Mouse (Mus musculus) neural tube, embryonic 11.5 days (tissue): Measurements from ENCODE around the gene Nif3l1. TPM values are rescaled to one million over a fixed set of nuclear protein-coding genes. Genes with fewer than 3 reads are reported as not detected.

Experiments used
- ATAC-seq: fragments of 200-750 bp; cut with Nextera tagmentation; 2 replicates; pipeline ENCODE4 v1.8.0; 2017; ENCODE audit warnings: moderate number of reproducible peaks, mild to moderate bottlenecking, moderate TSS enrichment, moderate library complexity; ENCODE audit not compliant: insufficient read depth, low FRiP score, low TSS enrichment
- DNase-seq: peaks from one replicate; pipeline ENCODE4 v3.0.0-alpha.2; 2015; ENCODE audit warnings: low spot score
- H3K27ac ChIP-seq: fragments of 300-500 bp; sonication (generic); 2 replicates; pipeline ENCODE4 v1.5.1; 2014; ENCODE audit warnings: low read depth, mild to moderate bottlenecking, low read length
- H3K27me3 ChIP-seq: fragments of 300-500 bp; sonication (generic); 2 replicates; pipeline ENCODE4 v1.6.1; 2014; ENCODE audit warnings: mild to moderate bottlenecking, low read length, mixed read lengths; ENCODE audit not compliant: control insufficient read depth, insufficient read depth
- H3K36me3 ChIP-seq: fragments of 300-500 bp; sonication (generic); 2 replicates; pipeline ENCODE4 v1.6.1; 2014; ENCODE audit warnings: mild to moderate bottlenecking, low read length, moderate library complexity, mixed read lengths; ENCODE audit not compliant: control insufficient read depth, insufficient read depth
- H3K4me1 ChIP-seq: fragments of 300-500 bp; sonication (generic); 2 replicates; pipeline ENCODE4 v1.6.1; 2014; ENCODE audit warnings: low read length, mixed read lengths; ENCODE audit not compliant: control insufficient read depth, insufficient read depth
- H3K4me2 ChIP-seq: fragments of 300-500 bp; sonication (generic); 2 replicates; pipeline ENCODE4 v1.6.1; 2014; ENCODE audit warnings: low read depth, mild to moderate bottlenecking, moderate library complexity
- H3K4me3 ChIP-seq: fragments of 300-500 bp; sonication (generic); 2 replicates; pipeline ENCODE4 v1.5.1; 2014; ENCODE audit warnings: low read depth, low read length
- H3K9ac ChIP-seq: fragments of 300-500 bp; sonication (generic); 2 replicates; pipeline ENCODE4 v1.6.1; 2014; ENCODE audit warnings: mild to moderate bottlenecking, low read length
- H3K9me3 ChIP-seq: fragments of 300-500 bp; sonication (generic); 2 replicates; pipeline ENCODE4 v1.6.1; 2016; ENCODE audit warnings: low read length; ENCODE audit not compliant: control insufficient read depth
- WGBS: fragments of 180-500 bp; shearing (Covaris S2); extraction: QIAGEN DNeasy Blood & Tissue Kit; methylation state at CpG from one replicate; pipeline ENCODE4 v1.1.7; 2014; 5-methylcytosine and 5-hydroxymethylcytosine counted together
- polyA plus RNA-seq: library from polyadenylated mRNA; unstranded; fragments of >200 nt; fragmentation: Nextera tagmentation; extraction: Ambion mirVana; gene quantifications from 2 replicates; pipeline ENCODE4 v1.2.1, GENCODE M21; 2014

The Nif3l1 gene
- polyA plus RNA-seq, 1 experiment from 2014 or later = 68.5 TPM

GRCm38 (mm10) chr1:58424551-58424950, 20.4 kb upstream of the Nif3l1 start:
- no peaks in the 10 kb centered on the region for H3K27me3 ChIP-seq
- H3K4me3 ChIP-seq = no peak overlapping the region
- 0 out of 2 replicates have a peak, but pooled peaks have one; percentile 3 for ATAC-seq
- no peaks in the 10 kb centered on the region for H3K9me3 ChIP-seq
- H3K36me3 ChIP-seq = peaks cover 2% of the 10 kb centered on the region; the same call in 1 of the 2 replicates
- H3K4me2 ChIP-seq = no peak overlapping the region
- 86% methylated on average over 3 of the region's 3 CpGs for WGBS
- H3K9ac ChIP-seq = no peak overlapping the region
- H3K4me1 ChIP-seq = peaks cover 3% of the 10 kb centered on the region; the same call in 1 of the 2 replicates
- no peak for DNase-seq
- H3K27ac ChIP-seq = no peak overlapping the region

- Histone ChIP-seq H3K36me3 (0 out of 2 replicates have a peak, but pooled peaks cover 2% of the 10 kb centered on the region), H3K4me2 (peak overlapping the region; percentile 39), H3K27ac (no peak overlapping the region), H3K4me3 (peak overlapping the region; percentile 69), H3K4me1 (peaks cover 9% of the 10 kb centered on the region; the same call in 1 of the 2 replicates), H3K9me3 (no peaks in the 10 kb centered on the region), H3K9ac (peak overlapping the region; percentile 85), H3K27me3 (no peaks in the 10 kb centered on the region)
- DNase-seq (no peak), ATAC-seq (no peak)
- 12% methylated on average over 10 of the region's 10 CpGs for whole genome bisulfite sequencing
Observed at GRCm38 (mm10) chr1:58444691-58445090, 260 bp upstream of the Nif3l1 start.

GRCm38 (mm10) chr1:58445861-58446260, 910 bp downstream of the Nif3l1 start:
- ATAC-seq (no peak; the same call in 1 of the 2 replicates), DNase-seq (no peak)
- Histone ChIP-seq H3K27me3 (no peaks in the 10 kb centered on the region), H3K27ac (peak overlapping the region; percentile 76), H3K4me2 (peak overlapping the region; percentile 39), H3K4me3 (peak overlapping the region; percentile 69), H3K36me3 (peaks cover 2% of the 10 kb centered on the region; the same call in 1 of the 2 replicates), H3K9ac (peak overlapping the region; percentile 85), H3K4me1 (peaks cover 9% of the 10 kb centered on the region; the same call in 1 of the 2 replicates), H3K9me3 (no peaks in the 10 kb centered on the region)
- WGBS = 17% methylated on average over 11 of the region's 11 CpGs

- no peaks in the 10 kb centered on the region for H3K27me3 ChIP-seq
- H3K27ac ChIP-seq = no peak overlapping the region
- H3K4me3 ChIP-seq = no peak overlapping the region
- H3K4me1 ChIP-seq = peaks cover 9% of the 10 kb centered on the region; the same call in 1 of the 2 replicates
- no peak overlapping the region for H3K9ac ChIP-seq
- no peak for DNase-seq
- no peaks in the 10 kb centered on the region for H3K9me3 ChIP-seq
- 96% methylated on average over 7 of the region's 7 CpGs for WGBS
- no peak for ATAC-seq
- peaks cover 5% of the 10 kb centered on the region for H3K36me3 ChIP-seq
- no peak overlapping the region for H3K4me2 ChIP-seq
Observed at GRCm38 (mm10) chr1:58447766-58448165, 2.8 kb downstream of the Nif3l1 start.

- no peaks in the 10 kb centered on the region for H3K27me3 ChIP-seq
- H3K36me3 ChIP-seq = peaks cover 5% of the 10 kb centered on the region
- H3K9me3 ChIP-seq = no peaks in the 10 kb centered on the region
- H3K27ac ChIP-seq = no peak overlapping the region
- H3K4me1 ChIP-seq = peaks cover 9% of the 10 kb centered on the region; the same call in 1 of the 2 replicates
- ATAC-seq (no peak), DNase-seq (no peak)
- H3K4me2 ChIP-seq = no peak overlapping the region
- no peak overlapping the region for H3K9ac ChIP-seq
- no peak overlapping the region for H3K4me3 ChIP-seq
- WGBS = 89% methylated on average over 7 of the region's 7 CpGs
Observed at GRCm38 (mm10) chr1:58448396-58448795, 3.4 kb downstream of the Nif3l1 start.

GRCm38 (mm10) chr1:58454316-58454715, 9.4 kb downstream of the Nif3l1 start:
- H3K27ac ChIP-seq = no peak overlapping the region
- no peak overlapping the region for H3K4me2 ChIP-seq
- H3K4me3 ChIP-seq = no peak overlapping the region
- H3K36me3 ChIP-seq = peaks cover 10% of the 10 kb centered on the region
- H3K9me3 ChIP-seq = no peaks in the 10 kb centered on the region
- no peaks in the 10 kb centered on the region for H3K27me3 ChIP-seq
- no peak overlapping the region for H3K9ac ChIP-seq
- WGBS = 91% methylated on average over 6 of the region's 6 CpGs
- no peak for DNase-seq
- H3K4me1 ChIP-seq = no peaks in the 10 kb centered on the region
- ATAC-seq = no peak

GRCm38 (mm10) chr1:58458175-58458574, 13.2 kb downstream of the Nif3l1 start:
- peaks cover 13% of the 10 kb centered on the region for H3K36me3 ChIP-seq
- no peaks in the 10 kb centered on the region for H3K27me3 ChIP-seq
- no peak overlapping the region for H3K4me2 ChIP-seq
- DNase-seq (no peak), ATAC-seq (no peak)
- H3K4me3 ChIP-seq = no peak overlapping the region
- H3K4me1 ChIP-seq = no peaks in the 10 kb centered on the region
- no peaks in the 10 kb centered on the region for H3K9me3 ChIP-seq
- no peak overlapping the region for H3K9ac ChIP-seq
- WGBS = 85% methylated on average over 5 of the region's 5 CpGs
- H3K27ac ChIP-seq = no peak overlapping the region

GRCm38 (mm10) chr1:58458867-58459266, 13.9 kb downstream of the Nif3l1 start:
- Histone ChIP-seq H3K36me3 (peaks cover 10% of the 10 kb centered on the region; the same call in 1 of the 2 replicates), H3K4me1 (no peaks in the 10 kb centered on the region), H3K9me3 (no peaks in the 10 kb centered on the region), H3K4me3 (no peak overlapping the region), H3K9ac (no peak overlapping the region), H3K27me3 (no peaks in the 10 kb centered on the region), H3K4me2 (no peak overlapping the region), H3K27ac (no peak overlapping the region)
- ATAC-seq (no peak), DNase-seq (no peak)
- WGBS = 92% methylated on average over 2 of the region's 2 CpGs

GRCm38 (mm10) chr1:58460566-58460965, 15.6 kb downstream of the Nif3l1 start:
- Histone ChIP-seq H3K27me3 (no peaks in the 10 kb centered on the region), H3K27ac (no peak overlapping the region), H3K9me3 (no peaks in the 10 kb centered on the region), H3K9ac (no peak overlapping the region), H3K4me1 (no peaks in the 10 kb centered on the region), H3K36me3 (peaks cover 8% of the 10 kb centered on the region; the same call in 1 of the 2 replicates), H3K4me2 (no peak overlapping the region), H3K4me3 (no peak overlapping the region)
- DNase-seq = no peak
- ATAC-seq = no peak
- WGBS = 95% methylated on average over 3 of the region's 3 CpGs
